ENCODE assay signal across 23 mouse cellular contexts in genomic region chr2:29683261-29683999, GRCm38 (mm10).
DNase-seq lines count a peak whose midpoint lies in the region; ATAC-seq lines count a peak whose summit lies in the region.
"Had no signal": no experiment of that assay in that cellular context is flagged by ENCODE, and none has a peak within 500 bp of the region (broad histone marks: within the 10 kb centered on the region; RNA-seq: fewer than 3 reads in every experiment).

No protein-coding gene starts in this region.

- no peak for ATAC-seq in heart, embryonic 13.5 days (ENCODE audit: extremely low read depth, insufficient number of reproducible peaks, low FRiP score, low TSS enrichment)
- peak; percentile 98 for ATAC-seq in liver, embryonic 11.5 days (replicated peaks; ENCODE audit: low FRiP score)
- ATAC-seq in megakaryocyte-erythroid progenitor cell, adult 5-6 weeks (replicated peaks; ENCODE audit: low FRiP score, low TSS enrichment, poor library complexity, severe bottlenecking): peak; percentile 93
- ATAC-seq: forebrain, embryonic 13.5 days; hindbrain, postnatal 0 days had no signal

- 70% methylated on average over 7 of the region's 7 CpGs for WGBS in heart, embryonic 13.5 days
- WGBS in liver, embryonic 11.5 days: 55% methylated on average over 7 of the region's 7 CpGs

- no peak overlapping the region for H3K4me3 ChIP-seq in heart, embryonic 13.5 days
- 0 out of 2 replicates have a peak overlapping the region, but pooled peaks have one; percentile 0 for H3K4me3 ChIP-seq in liver, embryonic 11.5 days (ENCODE audit: low read depth, low read length)
- H3K4me3 ChIP-seq: embryonic facial prominence, embryonic 15.5 days; forebrain, embryonic 13.5 days; limb, embryonic 15.5 days; midbrain, embryonic 10.5 days had no signal

- no peak for DNase-seq in heart, postnatal 10 days
- DNase-seq in c-Kit-positive CD71-positive TER-119-positive erythroid progenitor cells, embryonic 14.5 days (ENCODE audit: low spot score): peak; percentile 74
- DNase-seq in liver, embryonic 11.5 days (ENCODE audit: low spot score): no peak
- DNase-seq in lung, postnatal 36 days: no peak
- no peak for DNase-seq in thymus, postnatal 14 days
- DNase-seq in kidney, adult 9 months: no peak
- DNase-seq: adrenal gland, postnatal 14 days; cerebellum, adult 9-11 months; embryo, embryonic 11 days; gastrocnemius, postnatal 25 days; heart, postnatal 4 days; kidney, adult 8-10 months; kidney, postnatal 4 days; layer of hippocampus, postnatal 36 days; lung, postnatal 10 days; right cerebral cortex, postnatal 25 days had no signal

- H3K27me3 ChIP-seq in heart, embryonic 13.5 days (replicated peaks): no peaks in the 10 kb centered on the region
- H3K27me3 ChIP-seq in liver, embryonic 11.5 days (replicated peaks; ENCODE audit: control insufficient read depth, insufficient read depth, low read length): no peaks in the 10 kb centered on the region
- H3K27me3 ChIP-seq: embryonic facial prominence, embryonic 15.5 days; forebrain, embryonic 13.5 days; limb, embryonic 15.5 days had no signal

- no peak overlapping the region for H3K4me2 ChIP-seq in heart, embryonic 13.5 days
- peak overlapping the region; percentile 31 for H3K4me2 ChIP-seq in liver, embryonic 11.5 days
- H3K4me2 ChIP-seq: embryonic facial prominence, embryonic 15.5 days; forebrain, embryonic 13.5 days; limb, embryonic 15.5 days had no signal

- H3K9me3 ChIP-seq in heart, embryonic 13.5 days: no peaks in the 10 kb centered on the region
- H3K9me3 ChIP-seq in liver, embryonic 11.5 days (ENCODE audit: control insufficient read depth, low read length): no peaks in the 10 kb centered on the region
- H3K9me3 ChIP-seq: embryonic facial prominence, embryonic 15.5 days; forebrain, embryonic 13.5 days; limb, embryonic 15.5 days; midbrain, embryonic 10.5 days had no signal

- 0 out of 2 replicates have a peak overlapping the region, but pooled peaks have one; percentile 2 for H3K9ac ChIP-seq in heart, embryonic 13.5 days
- H3K9ac ChIP-seq in liver, embryonic 11.5 days (ENCODE audit: low read depth, low read length): no peak overlapping the region
- H3K9ac ChIP-seq: embryonic facial prominence, embryonic 15.5 days; forebrain, embryonic 13.5 days; limb, embryonic 15.5 days had no signal

- peaks cover 33% of the 10 kb centered on the region for H3K36me3 ChIP-seq in heart, embryonic 13.5 days
- peaks cover 8% of the 10 kb centered on the region; the same call in 1 of the 2 replicates for H3K36me3 ChIP-seq in liver, embryonic 11.5 days (ENCODE audit: control insufficient read depth, insufficient read depth, low read length)

- no peak overlapping the region for H3K27ac ChIP-seq in heart, embryonic 13.5 days (replicated peaks)
- peak overlapping the region; percentile 90 for H3K27ac ChIP-seq in liver, embryonic 11.5 days (ENCODE audit: low read depth, low read length)
- H3K27ac ChIP-seq: embryonic facial prominence, embryonic 15.5 days; forebrain, embryonic 13.5 days; hindbrain, postnatal 0 days; limb, embryonic 15.5 days; midbrain, embryonic 10.5 days had no signal

- intact Hi-C loops in heart, postnatal 10 days (cut with DNase I): no loop called here

- peaks cover 28% of the 10 kb centered on the region for H3K4me1 ChIP-seq in heart, embryonic 13.5 days
- H3K4me1 ChIP-seq in liver, embryonic 11.5 days (replicated peaks; ENCODE audit: control insufficient read depth, insufficient read depth, low read length): peaks cover 35% of the 10 kb centered on the region
- H3K4me1 ChIP-seq: forebrain, embryonic 13.5 days; midbrain, embryonic 10.5 days had no signal
